Mouse (Mus musculus) megakaryocyte, embryonic 14.5 days (primary cell): Measurements from ENCODE around the gene G6pc. TPM values are rescaled to one million over a fixed set of nuclear protein-coding genes. Genes with fewer than 3 reads are reported as not detected.

ENCODE experiments used
- H3K27me3 ChIP-seq: replicated peaks from 2 replicates; pipeline ENCODE3; 2012; ENCODE audit warnings: inconsistent platforms
- H3K36me3 ChIP-seq: replicated peaks from 2 replicates; pipeline ENCODE3; 2012; ENCODE audit warnings: low read length, inconsistent platforms, mixed read lengths
- H3K4me1 ChIP-seq: 2 replicates; pipeline ENCODE4 v1.6.1; 2012; ENCODE audit warnings: inconsistent platforms
- H3K4me3 ChIP-seq: replicated peaks from 2 replicates; pipeline ENCODE3; 2012; ENCODE audit warnings: moderate library complexity, mild to moderate bottlenecking, inconsistent platforms
- H3K9me3 ChIP-seq: 2 replicates; pipeline ENCODE4 v1.6.1; 2012; ENCODE audit warnings: inconsistent platforms
- FLI1 ChIP-seq: IDR thresholded peaks from 2 replicates; pipeline ENCODE4 v1.6.1; 2012; ENCODE audit warnings: low read length, inconsistent platforms, mixed read lengths
- GATA1 ChIP-seq: IDR thresholded peaks from 3 replicates; pipeline ENCODE4 v1.6.1; 2012; ENCODE audit warnings: mixed read lengths, low read length, inconsistent platforms, borderline replicate concordance
- polyA plus RNA-seq: library from polyadenylated mRNA; stranded (reverse); fragments of >175 nt; gene quantifications from 2 replicates; pipeline ENCODE4 v1.2.3, GENCODE M21; 2012; ENCODE audit warnings: low replicate concordance; ENCODE audit not compliant: insufficient read depth

G6pc gene
- polyA plus RNA-seq, 1 experiment, result not detected

DNA sequence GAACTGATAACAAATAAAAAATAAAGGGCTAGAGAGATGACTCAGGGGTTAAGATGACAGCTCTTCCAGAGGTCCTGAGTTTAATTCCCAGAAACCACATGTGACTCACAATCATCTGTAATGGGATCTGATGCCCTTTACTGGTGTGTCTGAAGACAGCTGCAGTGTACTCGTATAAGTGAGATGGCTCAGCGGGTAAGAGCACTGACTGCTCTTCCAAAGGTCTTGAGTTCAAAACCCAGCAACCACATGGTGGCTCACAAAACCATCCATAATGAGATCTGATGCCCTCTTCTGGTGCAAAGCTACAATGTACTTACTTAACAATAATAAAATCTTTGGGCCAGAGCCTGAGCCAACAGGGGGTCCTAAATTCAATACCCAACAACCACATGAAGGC lies 47.9 kb downstream of the G6pc start:
- no peak for TF ChIP-seq GATA1
- no peak for TF ChIP-seq FLI1
- Histone ChIP-seq H3K27me3 (no peaks in the 10 kb centered on the region), H3K4me1 (peaks cover 31% of the 10 kb centered on the region), H3K4me3 (no peak overlapping the region), H3K9me3 (no peaks in the 10 kb centered on the region), H3K36me3 (peaks cover 37% of the 10 kb centered on the region)

DNA sequence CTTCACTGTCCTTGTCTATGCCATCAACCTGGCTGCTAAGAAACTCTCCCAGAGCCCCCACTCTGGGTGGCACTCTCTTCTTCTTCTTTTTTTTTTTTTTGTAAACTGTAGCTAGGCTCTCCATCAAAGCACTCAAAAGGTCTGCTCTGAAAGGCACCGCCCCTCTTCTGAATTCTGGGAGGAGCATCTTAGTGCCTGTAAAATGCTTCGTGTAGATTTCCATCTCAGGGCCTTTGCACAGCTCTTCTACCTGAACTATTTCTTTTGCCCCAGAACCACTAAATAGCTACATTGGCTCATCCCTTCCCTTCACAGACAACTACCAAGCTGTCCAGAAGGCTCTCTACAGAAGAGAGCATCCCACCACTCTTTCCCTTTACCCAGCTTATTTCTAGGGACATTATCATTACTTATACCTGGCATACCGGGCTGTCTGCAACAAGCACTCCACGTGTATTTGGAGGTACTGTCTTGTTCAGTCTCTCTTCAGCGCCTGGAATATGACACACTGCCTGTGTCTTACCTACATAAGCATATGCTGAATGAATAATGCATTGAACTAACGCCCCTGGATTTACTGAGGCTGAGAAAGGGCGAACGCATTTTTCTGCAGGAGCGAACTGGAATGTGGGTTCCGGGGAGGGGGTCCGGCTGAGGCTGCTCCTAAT lies 49.2 kb downstream of the G6pc start:
- peaks cover 25% of the 10 kb centered on the region for H3K36me3 ChIP-seq
- H3K4me3 ChIP-seq, result peak overlapping the region; percentile 98
- TF ChIP-seq GATA1, result no peak
- TF ChIP-seq FLI1, result no peak
- H3K9me3 ChIP-seq, result no peaks in the 10 kb centered on the region
- H3K27me3 ChIP-seq, result no peaks in the 10 kb centered on the region
- H3K4me1 ChIP-seq, result peaks cover 31% of the 10 kb centered on the region

DNA sequence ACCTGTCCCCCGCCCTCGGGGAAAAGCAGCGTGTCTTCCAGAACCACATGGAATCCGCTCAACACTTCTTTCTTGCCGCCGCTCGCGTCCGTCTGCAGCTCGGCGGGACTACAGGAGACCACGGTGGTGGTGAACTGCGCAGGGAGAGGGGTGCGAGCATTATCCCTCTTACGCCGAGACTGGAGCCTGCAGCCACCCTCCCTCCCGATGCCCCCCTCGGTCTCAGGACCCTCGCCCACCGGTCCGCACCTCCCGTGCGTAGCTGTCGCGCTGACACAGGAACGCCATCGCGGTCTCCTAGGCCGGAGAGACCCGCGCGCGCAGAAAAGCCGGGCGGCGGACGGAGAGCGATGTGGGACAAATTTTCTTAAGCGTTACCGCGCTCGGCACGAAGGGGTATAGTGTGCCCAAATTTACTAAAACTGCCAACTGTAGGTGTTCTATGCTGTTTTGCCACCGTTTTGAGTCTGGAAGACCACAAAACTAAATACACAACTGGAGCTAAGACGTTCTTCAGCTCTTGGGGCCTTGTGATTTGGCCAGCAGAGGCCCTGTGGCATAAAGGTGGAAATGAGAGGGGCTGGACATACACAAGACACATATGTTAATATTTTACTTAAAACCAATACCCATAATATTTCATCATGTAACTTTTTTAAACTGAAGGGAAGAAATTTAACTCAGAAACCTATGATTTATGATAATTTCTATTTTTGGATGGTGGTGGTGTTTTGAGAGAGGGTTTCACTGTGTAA lies 49.9 kb downstream of the G6pc start, which contains the start of gene Aarsd1:
Gene Aarsd1, minus strand, starts transcription at position 515 of the 755 bp plus-strand sequence.
- no peak for TF ChIP-seq FLI1
- TF ChIP-seq GATA1, result no peak
- H3K36me3 ChIP-seq, result peaks cover 20% of the 10 kb centered on the region
- H3K27me3 ChIP-seq, result no peaks in the 10 kb centered on the region
- no peaks in the 10 kb centered on the region for H3K9me3 ChIP-seq
- H3K4me3 ChIP-seq, result peak within 1 kb of the TSS; percentile 98
- peaks cover 36% of the 10 kb centered on the region for H3K4me1 ChIP-seq

DNA sequence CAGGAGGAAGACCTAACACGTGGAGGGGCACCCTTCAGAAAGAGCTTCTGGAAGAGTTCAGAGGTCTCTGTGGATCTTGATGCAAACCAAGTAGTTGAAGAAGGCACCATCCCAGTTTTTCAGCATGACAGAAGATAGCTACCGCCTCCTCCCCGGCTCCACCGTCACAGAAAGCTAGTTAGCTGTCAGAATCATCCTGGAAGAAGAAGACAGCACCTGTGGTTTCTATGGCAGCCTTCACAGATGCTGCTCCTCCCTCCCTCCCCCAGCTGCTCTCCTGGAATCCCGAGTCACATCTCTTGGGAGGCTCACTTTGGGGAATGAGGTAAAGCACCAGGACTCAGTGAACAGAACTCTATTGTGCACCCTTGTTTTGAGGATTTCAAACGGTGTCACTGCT lies 51.6 kb downstream of the G6pc start:
- Histone ChIP-seq H3K27me3 (no peaks in the 10 kb centered on the region), H3K36me3 (peaks cover 5% of the 10 kb centered on the region), H3K4me3 (no peak overlapping the region), H3K9me3 (no peaks in the 10 kb centered on the region), H3K4me1 (peaks cover 42% of the 10 kb centered on the region)
- TF ChIP-seq GATA1 (no peak), FLI1 (no peak)

DNA sequence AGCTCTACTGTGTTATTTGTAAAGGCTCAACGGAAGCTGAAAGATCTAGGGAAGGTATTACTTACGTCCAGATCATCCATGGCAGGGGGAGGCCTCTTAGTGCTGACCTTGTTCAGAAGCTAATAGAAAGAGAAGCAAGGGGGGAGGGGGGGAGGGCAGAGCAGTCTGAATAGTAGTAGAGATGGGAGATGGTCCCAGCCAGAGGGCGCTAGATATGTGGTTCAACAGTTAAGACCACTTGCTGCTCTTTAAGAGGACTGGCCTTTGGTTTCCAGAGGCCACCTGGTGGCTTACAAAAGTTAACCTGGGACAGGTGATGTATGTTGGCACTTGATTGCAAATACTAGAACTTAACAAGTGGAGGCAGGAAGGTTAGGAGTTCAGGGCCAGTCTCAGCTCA lies 52.2 kb downstream of the G6pc start:
- no peaks in the 10 kb centered on the region for H3K9me3 ChIP-seq
- peaks cover 48% of the 10 kb centered on the region for H3K4me1 ChIP-seq
- no peak overlapping the region for H3K4me3 ChIP-seq
- TF ChIP-seq GATA1 (no peak), FLI1 (no peak)
- no peaks in the 10 kb centered on the region for H3K27me3 ChIP-seq
- peaks cover 3% of the 10 kb centered on the region for H3K36me3 ChIP-seq

DNA sequence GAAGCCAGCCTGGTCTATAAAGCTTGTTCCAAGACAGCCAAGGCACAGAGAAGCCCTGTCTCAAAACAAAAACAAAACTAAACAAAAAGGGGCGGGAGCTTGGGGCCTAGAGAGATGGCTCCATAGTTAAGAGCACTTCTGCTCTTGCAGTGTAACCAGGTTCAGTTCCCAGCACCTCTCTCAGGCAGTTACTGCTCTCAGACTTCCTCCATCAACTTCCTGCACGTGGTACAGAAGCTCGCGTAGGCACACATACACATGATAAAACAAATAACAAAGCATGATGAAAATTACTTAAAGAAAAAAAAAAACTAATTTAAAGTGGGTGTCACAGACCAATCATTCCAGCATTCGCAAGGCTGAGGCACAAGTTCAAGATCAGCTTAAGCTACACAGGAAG lies 52.8 kb downstream of the G6pc start:
- H3K4me3 ChIP-seq, result no peak overlapping the region
- H3K36me3 ChIP-seq, result peaks cover 3% of the 10 kb centered on the region
- H3K9me3 ChIP-seq, result no peaks in the 10 kb centered on the region
- TF ChIP-seq GATA1 (no peak), FLI1 (no peak)
- peaks cover 49% of the 10 kb centered on the region for H3K4me1 ChIP-seq
- H3K27me3 ChIP-seq, result no peaks in the 10 kb centered on the region

DNA sequence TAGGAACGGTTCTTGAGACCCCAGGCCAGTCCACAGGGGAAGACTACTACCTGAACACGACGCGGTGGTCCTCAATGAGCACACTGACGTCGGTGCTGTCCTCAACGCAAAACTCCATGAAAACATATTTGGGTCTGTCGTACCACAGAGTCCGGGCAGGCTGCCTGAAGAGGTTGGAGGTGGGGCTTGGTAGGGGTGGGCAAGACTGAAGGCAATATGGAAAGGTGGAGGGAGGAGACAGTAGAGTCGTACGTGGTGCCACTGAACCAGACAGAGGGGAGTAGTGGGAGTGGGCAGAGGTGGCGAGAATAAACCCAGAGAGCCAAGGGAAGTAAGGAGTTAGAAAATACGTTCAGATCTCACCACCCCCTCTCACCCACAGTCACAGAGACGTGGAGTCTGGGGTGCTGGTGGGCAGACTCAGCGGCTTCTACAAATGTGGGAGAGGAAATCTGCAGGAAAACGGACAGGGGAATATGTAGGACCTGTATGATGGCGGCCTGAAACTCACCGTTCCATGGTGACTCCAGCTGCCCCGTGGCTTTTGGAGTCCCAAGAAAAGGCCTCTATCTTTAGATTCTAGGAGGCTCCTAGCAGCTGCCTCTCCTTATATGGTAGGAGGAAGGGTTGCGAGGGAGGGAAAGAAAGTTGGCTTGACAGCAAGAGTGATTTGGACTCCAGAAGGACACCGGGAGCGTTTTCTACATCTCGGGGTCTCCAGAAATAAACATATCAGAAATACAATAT lies 56.9 kb downstream of the G6pc start, which contains the start of gene Gm27029:
Gene Gm27029, minus strand, starts transcription at position 692 of the 747 bp plus-strand sequence.
- peaks cover 55% of the 10 kb centered on the region for H3K4me1 ChIP-seq
- H3K9me3 ChIP-seq, result no peaks in the 10 kb centered on the region
- TF ChIP-seq GATA1 (no peak), FLI1 (no peak)
- no peaks in the 10 kb centered on the region for H3K27me3 ChIP-seq
- peaks cover 14% of the 10 kb centered on the region for H3K36me3 ChIP-seq
- peak within 1 kb of the TSS; percentile 99 for H3K4me3 ChIP-seq

DNA sequence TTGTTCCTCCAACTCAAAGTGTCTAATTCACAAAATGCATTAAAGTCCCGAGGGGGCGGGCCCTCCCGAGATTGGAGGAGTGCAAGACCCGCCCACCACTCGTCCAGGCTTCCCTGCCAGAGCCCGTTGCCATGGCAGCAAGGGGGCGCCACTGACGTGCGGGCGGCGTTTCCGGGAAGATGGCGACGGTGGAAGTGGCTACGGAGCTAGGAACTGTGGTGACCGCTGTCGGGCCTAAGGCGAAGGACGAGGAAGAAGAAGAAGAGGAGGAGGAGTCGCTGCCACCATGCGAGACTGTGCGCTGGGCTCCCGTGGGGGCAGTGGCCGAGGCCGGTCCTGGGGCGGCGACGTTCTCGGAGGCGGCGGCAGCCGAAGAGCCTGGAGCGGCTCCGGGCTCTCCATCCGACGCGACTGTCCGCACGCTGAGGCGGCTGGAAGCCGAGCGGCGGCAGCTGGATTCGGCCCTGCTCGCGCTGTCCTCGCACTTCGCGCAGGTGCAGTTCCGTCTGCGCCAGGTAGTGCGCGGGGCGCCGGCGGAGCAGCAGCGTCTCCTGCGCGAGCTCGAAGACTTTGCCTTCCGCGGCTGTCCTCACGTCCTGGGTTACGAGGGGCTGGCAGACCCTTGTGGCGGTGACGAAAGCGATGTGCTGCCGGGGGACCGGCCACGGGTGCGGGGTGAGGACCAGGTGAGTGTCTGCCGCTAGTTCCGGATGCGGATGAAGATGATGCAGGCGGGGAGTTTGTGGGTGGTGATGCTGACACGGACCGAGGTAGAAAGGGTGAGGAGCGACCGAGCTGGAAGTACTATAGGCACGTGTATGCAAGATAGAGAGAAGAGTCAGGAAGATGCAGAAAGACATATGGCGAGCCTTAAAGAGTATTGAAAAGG lies 57.8 kb downstream of the G6pc start, which contains the start of the genes Rundc1 and Ptges3l:
Gene Rundc1, plus strand, starts transcription at position 161 of the 889 bp plus-strand sequence.
Gene Ptges3l, minus strand, starts transcription at position 409 of the 889 bp plus-strand sequence.
- H3K9me3 ChIP-seq, result no peaks in the 10 kb centered on the region
- no peaks in the 10 kb centered on the region for H3K27me3 ChIP-seq
- H3K4me3 ChIP-seq, result peak within 1 kb of the TSS; percentile 99
- H3K36me3 ChIP-seq, result peaks cover 23% of the 10 kb centered on the region
- peaks cover 46% of the 10 kb centered on the region for H3K4me1 ChIP-seq
- TF ChIP-seq GATA1 (no peak), FLI1 (no peak)

DNA sequence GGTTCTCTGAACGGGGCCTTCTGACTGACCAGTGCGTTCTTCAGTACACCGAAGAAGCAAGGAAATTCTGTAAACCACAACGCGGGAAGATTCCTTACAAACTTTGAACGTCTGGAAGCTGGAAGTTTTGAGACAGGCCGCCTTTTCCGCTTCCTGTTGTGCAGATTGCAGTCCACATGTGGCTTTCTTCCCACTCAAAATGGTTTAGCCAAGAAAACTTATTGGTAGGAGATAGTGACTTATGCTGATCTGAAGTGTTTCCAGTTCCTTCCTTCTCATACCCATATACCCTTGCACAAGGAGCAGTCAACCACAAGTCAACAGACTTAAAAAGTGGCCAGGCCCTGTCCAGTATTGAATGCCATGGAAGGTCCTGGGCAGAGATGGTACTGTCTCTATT lies 58.8 kb downstream of the G6pc start:
- Histone ChIP-seq H3K27me3 (no peaks in the 10 kb centered on the region), H3K4me1 (peaks cover 45% of the 10 kb centered on the region), H3K9me3 (no peaks in the 10 kb centered on the region), H3K4me3 (peak overlapping the region; percentile 99), H3K36me3 (peaks cover 33% of the 10 kb centered on the region)
- TF ChIP-seq GATA1 (no peak), FLI1 (no peak)

Other genes with a start within 250 kb of the G6pc start
- gene Retreg3, start 247.7 kb upstream of the G6pc start, polyA plus RNA-seq, result 1.6 and 6.2 TPM in 2 replicates
- gene Tubg1, start 247.6 kb upstream of the G6pc start, polyA plus RNA-seq, result 63.2 and 80.7 TPM in 2 replicates
- gene Tubg2, start 211.7 kb upstream of the G6pc start, polyA plus RNA-seq, result not detected in 2 replicates
- gene Cntnap1, start 197.0 kb upstream of the G6pc start, polyA plus RNA-seq, result 0.72 and 0.89 TPM in 2 replicates
- 2.3 and 6.6 TPM in 2 replicates for gene Plekhh3, start 196.2 kb upstream of the G6pc start, polyA plus RNA-seq
- 0.13 TPM in 1 of 2 replicates, not detected in the other for gene Ccr10, start 192.1 kb upstream of the G6pc start, polyA plus RNA-seq
- gene Ezh1, start 141.1 kb upstream of the G6pc start, polyA plus RNA-seq, result 0.65 and 2.0 TPM in 2 replicates
- 0.32 TPM in 1 of 2 replicates, not detected in the other for gene Ramp2, start 121.5 kb upstream of the G6pc start, polyA plus RNA-seq
- gene Vps25, start 113.9 kb upstream of the G6pc start, polyA plus RNA-seq, result 100 and 168 TPM in 2 replicates
- 37.7 and 87.0 TPM in 2 replicates for gene Wnk4, start 107.0 kb upstream of the G6pc start, polyA plus RNA-seq
- not detected in 2 replicates for gene Cntd1, start 88.5 kb upstream of the G6pc start, polyA plus RNA-seq
- 9.9 and 21.1 TPM in 2 replicates for gene Coa3, start 88.4 kb upstream of the G6pc start, polyA plus RNA-seq
- 43.7 and 96.0 TPM in 2 replicates for gene Becn1, start 65.3 kb upstream of the G6pc start, polyA plus RNA-seq
- gene Psme3, start 51.3 kb upstream of the G6pc start, polyA plus RNA-seq, result 32.6 and 45.1 TPM in 2 replicates
- 2.0 and 2.9 TPM in 2 replicates for gene Aoc2, start 42.5 kb upstream of the G6pc start, polyA plus RNA-seq
- not detected in 2 replicates for gene Aoc3, start 37.0 kb upstream of the G6pc start, polyA plus RNA-seq
- gene Aarsd1, start 50.1 kb downstream of the G6pc start, polyA plus RNA-seq, result 5.7 and 39.7 TPM in 2 replicates
- not detected in 2 replicates for gene Gm27029, start 57.2 kb downstream of the G6pc start, polyA plus RNA-seq
- 3.1 TPM in 1 of 2 replicates, not detected in the other for gene Rundc1, start 57.5 kb downstream of the G6pc start, polyA plus RNA-seq
- gene Ptges3l, start 57.8 kb downstream of the G6pc start, polyA plus RNA-seq, result 2.8 TPM in 1 of 2 replicates, not detected in the other
- gene Rpl27, start 74.7 kb downstream of the G6pc start, polyA plus RNA-seq, result 250 and 697 TPM in 2 replicates
- gene Ifi35, start 80.8 kb downstream of the G6pc start, polyA plus RNA-seq, result 5.7 and 15.6 TPM in 2 replicates
- 2.6 and 2.9 TPM in 2 replicates for gene Rnd2, start 97.4 kb downstream of the G6pc start, polyA plus RNA-seq
- gene Vat1, start 98.7 kb downstream of the G6pc start, polyA plus RNA-seq, result 47.7 and 94.2 TPM in 2 replicates
- gene Brca1, start 184.4 kb downstream of the G6pc start, polyA plus RNA-seq, result 1.9 TPM in 1 of 2 replicates, not detected in the other
- 8.2 and 55.6 TPM in 2 replicates for gene Nbr1, start 184.6 kb downstream of the G6pc start, polyA plus RNA-seq
- 3.4 and 23.5 TPM in 2 replicates for gene Tmem106a, start 214.7 kb downstream of the G6pc start, polyA plus RNA-seq
- not detected in 2 replicates for gene Gm11634, start 231.7 kb downstream of the G6pc start, polyA plus RNA-seq